Mouse (Mus musculus) embryonic facial prominence, embryonic 12.5 days (tissue): ENCODE measurements at regions not wholly inside any gene's neighbourhood (a gene's known extent, or its start where the extent isn't known, plus 50 kb on each side); places are given as distances from the start of the nearest gene placed in this dataset.
A peak's percentile ranks its signal among the peaks of the same experiment; 100 is the strongest.

ENCODE experiments used
- ATAC-seq: fragments of 200-750 bp; cut with Nextera tagmentation; 2 replicates; pipeline ENCODE4 v1.8.0; 2017; ENCODE audit not compliant: insufficient number of reproducible peaks, insufficient read depth, low FRiP score, low TSS enrichment
- H3K27ac ChIP-seq: fragments of 300-500 bp; sonication (generic); 2 replicates; pipeline ENCODE4 v1.5.1; 2016; ENCODE audit warnings: mild to moderate bottlenecking
- H3K27me3 ChIP-seq: fragments of 300-500 bp; sonication (generic); 2 replicates; pipeline ENCODE4 v1.6.1; 2016; ENCODE audit warnings: mild to moderate bottlenecking, moderate library complexity
- H3K36me3 ChIP-seq: fragments of 300-500 bp; sonication (generic); 2 replicates; pipeline ENCODE4 v1.6.1; 2016; ENCODE audit warnings: mild to moderate bottlenecking
- H3K4me1 ChIP-seq: fragments of 300-500 bp; sonication (generic); 2 replicates; pipeline ENCODE4 v1.6.1; 2016
- H3K4me2 ChIP-seq: fragments of 300-500 bp; sonication (generic); replicated peaks from 2 replicates; pipeline ENCODE4 v1.6.1; 2016; ENCODE audit warnings: mild to moderate bottlenecking, moderate library complexity
- H3K4me3 ChIP-seq: fragments of 300-500 bp; sonication (generic); 2 replicates; pipeline ENCODE4 v1.5.1; 2016; ENCODE audit warnings: mild to moderate bottlenecking
- H3K9ac ChIP-seq: fragments of 300-500 bp; sonication (generic); 2 replicates; pipeline ENCODE4 v1.6.1; 2016; ENCODE audit warnings: mild to moderate bottlenecking, moderate library complexity
- H3K9me3 ChIP-seq: fragments of 300-500 bp; sonication (generic); 2 replicates; pipeline ENCODE4 v1.6.1; 2016; ENCODE audit warnings: mild to moderate bottlenecking, moderate library complexity
- WGBS: fragments of 180-500 bp; shearing (Covaris S2); methylation state at CpG from one replicate; pipeline ENCODE4 v1.1.7; 2016; 5-methylcytosine and 5-hydroxymethylcytosine counted together

DNA sequence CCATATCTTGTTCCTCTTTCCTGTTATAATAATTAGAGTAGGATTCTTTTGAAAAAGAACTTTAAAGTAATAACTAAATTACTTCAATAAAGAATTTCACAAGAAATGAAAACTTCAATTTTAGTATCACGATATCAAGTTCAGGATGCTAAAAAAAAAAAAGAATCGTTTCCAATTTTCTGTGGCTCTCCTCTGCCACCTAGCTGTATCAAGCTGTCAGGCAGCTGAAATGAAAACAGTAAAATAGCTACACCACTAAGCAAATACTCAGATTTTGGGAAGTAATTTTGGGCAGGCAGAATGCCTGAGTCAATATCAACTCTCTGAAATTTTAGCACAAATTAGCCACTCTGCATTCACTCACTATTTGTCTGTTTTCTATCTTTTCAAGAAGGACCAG lies 694.5 kb upstream of the Arrdc3 start:
- Histone ChIP-seq H3K4me1 (no peaks in the 10 kb centered on the region), H3K9me3 (no peaks in the 10 kb centered on the region), H3K27ac (no peak overlapping the region), H3K36me3 (no peaks in the 10 kb centered on the region), H3K27me3 (no peaks in the 10 kb centered on the region), H3K4me2 (no peak overlapping the region), H3K4me3 (no peak overlapping the region), H3K9ac (no peak overlapping the region)
- 77% methylated on average over 2 of the region's 2 CpGs for WGBS
- ATAC-seq, result no peak

DNA sequence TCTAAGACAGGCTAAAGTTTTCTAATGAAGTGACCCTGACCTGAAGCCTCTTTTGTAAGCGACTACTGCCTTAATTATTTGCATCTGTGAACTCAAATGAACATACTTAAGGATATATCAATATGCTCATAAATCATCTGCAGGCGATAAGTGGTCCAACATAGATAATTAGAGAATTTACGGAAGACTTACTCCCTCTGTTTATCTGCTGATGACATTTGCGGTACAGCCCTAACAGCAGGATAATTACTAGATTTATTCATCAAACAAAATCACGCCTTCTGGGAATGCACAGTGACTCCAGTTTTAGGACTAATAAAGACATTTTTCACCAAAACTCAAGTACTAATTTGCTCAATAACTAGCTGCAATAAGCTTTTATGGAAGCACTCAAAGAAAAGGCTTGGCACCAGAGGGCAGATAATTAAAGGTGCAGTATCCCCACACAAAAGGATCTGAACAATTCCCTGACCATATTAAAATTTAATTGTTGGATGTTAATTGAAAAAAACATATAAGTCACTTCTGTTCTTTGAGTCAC lies 688.0 kb upstream of the Arrdc3 start:
- Histone ChIP-seq H3K27me3 (no peaks in the 10 kb centered on the region), H3K36me3 (no peaks in the 10 kb centered on the region), H3K9ac (no peak overlapping the region), H3K27ac (no peak overlapping the region), H3K4me2 (no peak overlapping the region), H3K4me1 (no peaks in the 10 kb centered on the region), H3K9me3 (no peaks in the 10 kb centered on the region), H3K4me3 (no peak overlapping the region)
- 47% methylated on average over 5 of the region's 5 CpGs for WGBS
- ATAC-seq, result no peak

DNA sequence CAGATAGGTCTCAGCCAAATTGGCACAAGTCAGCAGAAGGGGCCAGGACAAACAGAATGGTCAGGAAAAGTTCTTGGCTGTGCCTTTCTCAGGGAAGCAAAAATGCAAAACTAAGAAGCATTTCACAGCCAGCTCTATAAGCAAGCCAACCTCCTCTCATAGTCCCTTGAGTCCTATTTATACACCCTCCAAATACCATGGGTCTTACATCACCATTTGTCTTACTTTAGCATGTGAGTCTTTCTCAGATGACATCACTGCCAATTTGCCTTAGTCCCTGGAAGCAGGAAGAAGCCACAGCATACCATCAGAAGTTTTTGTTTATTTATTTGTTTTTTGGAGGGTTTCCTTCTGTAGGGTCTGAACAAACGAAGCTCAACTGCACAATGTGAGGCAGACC lies 659.1 kb upstream of the Arrdc3 start:
- H3K9me3 ChIP-seq, result no peaks in the 10 kb centered on the region
- no peaks in the 10 kb centered on the region for H3K4me1 ChIP-seq
- H3K36me3 ChIP-seq, result no peaks in the 10 kb centered on the region
- no peaks in the 10 kb centered on the region for H3K27me3 ChIP-seq
- no peak for ATAC-seq
- no peak overlapping the region for H3K27ac ChIP-seq
- no peak overlapping the region for H3K4me3 ChIP-seq
- H3K4me2 ChIP-seq, result no peak overlapping the region
- H3K9ac ChIP-seq, result no peak overlapping the region
- WGBS, result 61% methylated on average over 1 of the region's 1 CpGs

DNA sequence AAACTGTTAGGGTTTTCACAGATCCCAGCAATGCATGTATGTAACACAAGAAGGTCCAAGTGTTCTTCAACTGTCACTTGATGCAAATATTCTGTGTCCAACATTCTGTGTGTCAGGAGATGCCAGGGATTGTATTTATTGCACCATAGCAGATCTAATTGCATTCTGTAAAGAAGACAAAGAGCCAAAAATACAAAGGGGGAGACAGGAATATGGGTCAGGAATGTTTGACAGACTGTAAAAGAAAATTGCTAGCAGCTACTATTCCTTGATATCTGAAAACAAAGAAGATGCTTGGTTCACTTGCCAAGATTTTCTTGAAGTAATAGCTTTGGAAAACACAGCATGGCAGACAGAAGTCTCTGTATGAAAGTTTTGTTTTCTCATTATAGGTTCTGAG lies 651.8 kb upstream of the Arrdc3 start:
- H3K9me3 ChIP-seq, result no peaks in the 10 kb centered on the region
- no peak overlapping the region for H3K27ac ChIP-seq
- no peak overlapping the region for H3K4me2 ChIP-seq
- no peak overlapping the region for H3K4me3 ChIP-seq
- no peaks in the 10 kb centered on the region for H3K36me3 ChIP-seq
- ATAC-seq, result no peak
- H3K27me3 ChIP-seq, result no peaks in the 10 kb centered on the region
- no peaks in the 10 kb centered on the region for H3K4me1 ChIP-seq
- H3K9ac ChIP-seq, result no peak overlapping the region

DNA sequence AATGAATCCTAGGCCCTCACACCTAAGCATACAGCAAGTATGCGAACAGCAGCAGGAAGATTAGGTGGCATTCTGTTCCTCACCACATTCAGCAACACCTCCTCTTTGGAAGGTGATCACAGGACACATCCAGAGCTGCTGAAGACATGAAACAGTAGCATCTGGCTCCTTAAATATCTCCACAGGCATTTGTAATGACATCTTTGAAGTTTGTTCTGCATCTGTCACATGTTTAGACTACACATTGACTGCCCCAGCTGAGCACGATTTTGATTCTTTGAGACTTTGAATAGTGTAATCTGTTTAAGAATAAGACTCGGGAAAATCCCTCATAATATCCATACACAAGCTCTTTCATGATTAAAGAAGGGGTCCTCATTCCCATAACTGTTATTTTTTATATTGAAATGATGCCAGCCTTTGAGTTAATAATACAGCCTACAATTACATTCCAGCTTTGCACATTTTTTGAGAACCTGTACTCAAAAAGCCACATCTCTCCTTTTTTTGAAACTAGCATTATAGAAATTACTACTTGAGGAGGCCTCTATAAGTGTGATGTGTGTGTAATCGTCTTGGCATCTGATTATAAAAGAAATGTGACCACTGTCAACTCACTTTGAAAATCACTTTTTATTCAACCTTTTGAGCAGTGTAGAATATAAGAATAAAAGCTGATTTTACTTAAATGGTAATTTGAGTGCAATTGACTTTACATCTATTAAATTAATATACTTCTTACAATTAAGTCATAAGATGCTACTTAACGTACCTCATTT lies 647.7 kb upstream of the Arrdc3 start:
- no peaks in the 10 kb centered on the region for H3K36me3 ChIP-seq
- no peaks in the 10 kb centered on the region for H3K4me1 ChIP-seq
- no peak overlapping the region for H3K4me3 ChIP-seq
- no peak overlapping the region for H3K4me2 ChIP-seq
- 72% methylated on average over 5 of the region's 5 CpGs for WGBS
- H3K9ac ChIP-seq, result no peak overlapping the region
- no peaks in the 10 kb centered on the region for H3K9me3 ChIP-seq
- H3K27ac ChIP-seq, result no peak overlapping the region
- no peaks in the 10 kb centered on the region for H3K27me3 ChIP-seq
- no peak for ATAC-seq

DNA sequence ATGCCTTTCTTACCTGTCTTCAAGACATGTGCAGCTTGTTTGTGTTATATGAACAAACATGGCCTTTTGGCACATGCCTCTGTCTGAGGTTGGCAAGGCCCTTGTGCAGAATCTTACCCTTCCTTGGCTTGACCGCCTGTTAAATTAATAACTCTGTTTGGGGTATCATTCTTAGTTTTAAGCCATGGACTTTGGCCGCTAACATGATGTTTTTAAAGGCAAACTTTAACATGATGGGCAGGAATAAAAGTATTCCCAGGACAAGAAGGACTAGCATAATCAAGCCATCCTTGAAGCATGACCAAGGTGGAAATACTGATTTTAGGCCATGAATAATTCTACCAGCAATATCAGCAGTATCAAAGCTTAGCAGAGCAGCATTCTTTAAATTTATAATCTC lies 620.4 kb upstream of the Arrdc3 start:
- Histone ChIP-seq H3K9ac (no peak overlapping the region), H3K4me2 (no peak overlapping the region)
- WGBS, result 88% methylated on average over 2 of the region's 2 CpGs

DNA sequence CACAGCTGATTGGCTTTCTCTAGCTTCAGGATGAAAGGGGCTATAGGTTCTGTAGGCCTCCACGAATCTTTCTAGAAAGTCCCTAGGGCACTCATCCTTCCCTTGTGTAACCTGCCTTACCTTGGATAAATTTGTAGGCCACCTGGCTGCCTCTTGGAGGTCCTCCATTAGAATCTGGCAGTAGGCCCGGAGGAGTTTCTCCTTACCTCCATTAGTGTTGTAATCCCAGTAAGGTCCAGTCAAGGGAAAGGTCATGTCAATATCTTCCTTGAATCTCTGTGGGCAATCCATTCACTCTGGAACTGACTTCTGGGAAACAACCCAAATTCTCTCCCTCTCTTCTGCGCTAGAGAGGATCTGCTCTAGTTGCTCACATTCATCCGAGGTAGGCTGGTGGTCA lies 616.1 kb upstream of the Arrdc3 start:
- H3K36me3 ChIP-seq, result no peaks in the 10 kb centered on the region
- H3K4me1 ChIP-seq, result no peaks in the 10 kb centered on the region
- 88% methylated on average over 4 of the region's 4 CpGs for WGBS
- no peak overlapping the region for H3K9ac ChIP-seq
- no peaks in the 10 kb centered on the region for H3K27me3 ChIP-seq
- no peak overlapping the region for H3K27ac ChIP-seq
- no peak overlapping the region for H3K4me2 ChIP-seq
- no peak for ATAC-seq
- no peaks in the 10 kb centered on the region for H3K9me3 ChIP-seq
- H3K4me3 ChIP-seq, result no peak overlapping the region

More for the DNA sequence above, 620.4 kb upstream of the Arrdc3 start:
- Histone ChIP-seq H3K4me1 (no peaks in the 10 kb centered on the region), H3K4me3 (no peak overlapping the region), H3K27me3 (no peaks in the 10 kb centered on the region), H3K36me3 (no peaks in the 10 kb centered on the region), H3K27ac (no peak overlapping the region), H3K9me3 (no peaks in the 10 kb centered on the region)
- ATAC-seq, result no peak

DNA sequence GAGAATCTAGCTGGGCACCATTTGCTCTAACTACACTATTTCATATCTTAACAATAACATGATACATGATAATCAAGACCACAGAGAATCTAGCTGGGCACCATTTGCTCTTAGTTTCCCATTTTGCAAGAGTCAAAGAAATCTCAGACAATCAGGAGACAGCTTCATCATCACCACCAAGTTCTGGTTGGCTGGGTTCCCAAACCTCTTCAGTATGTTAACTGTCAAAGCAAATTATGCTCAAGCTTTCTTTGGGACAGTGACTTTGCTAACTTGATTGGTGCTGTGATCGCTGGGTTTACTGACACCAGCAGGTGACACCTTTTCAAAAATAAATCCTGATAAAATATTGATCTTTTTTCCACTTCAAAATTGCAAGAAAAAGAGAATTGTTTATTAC lies 609.2 kb upstream of the Arrdc3 start:
- Histone ChIP-seq H3K9ac (no peak overlapping the region), H3K4me2 (no peak overlapping the region), H3K27me3 (no peaks in the 10 kb centered on the region), H3K4me1 (no peaks in the 10 kb centered on the region), H3K9me3 (no peaks in the 10 kb centered on the region), H3K27ac (no peak overlapping the region), H3K36me3 (no peaks in the 10 kb centered on the region), H3K4me3 (no peak overlapping the region)
- ATAC-seq, result no peak
- WGBS, result 75% methylated on average over 1 of the region's 1 CpGs

DNA sequence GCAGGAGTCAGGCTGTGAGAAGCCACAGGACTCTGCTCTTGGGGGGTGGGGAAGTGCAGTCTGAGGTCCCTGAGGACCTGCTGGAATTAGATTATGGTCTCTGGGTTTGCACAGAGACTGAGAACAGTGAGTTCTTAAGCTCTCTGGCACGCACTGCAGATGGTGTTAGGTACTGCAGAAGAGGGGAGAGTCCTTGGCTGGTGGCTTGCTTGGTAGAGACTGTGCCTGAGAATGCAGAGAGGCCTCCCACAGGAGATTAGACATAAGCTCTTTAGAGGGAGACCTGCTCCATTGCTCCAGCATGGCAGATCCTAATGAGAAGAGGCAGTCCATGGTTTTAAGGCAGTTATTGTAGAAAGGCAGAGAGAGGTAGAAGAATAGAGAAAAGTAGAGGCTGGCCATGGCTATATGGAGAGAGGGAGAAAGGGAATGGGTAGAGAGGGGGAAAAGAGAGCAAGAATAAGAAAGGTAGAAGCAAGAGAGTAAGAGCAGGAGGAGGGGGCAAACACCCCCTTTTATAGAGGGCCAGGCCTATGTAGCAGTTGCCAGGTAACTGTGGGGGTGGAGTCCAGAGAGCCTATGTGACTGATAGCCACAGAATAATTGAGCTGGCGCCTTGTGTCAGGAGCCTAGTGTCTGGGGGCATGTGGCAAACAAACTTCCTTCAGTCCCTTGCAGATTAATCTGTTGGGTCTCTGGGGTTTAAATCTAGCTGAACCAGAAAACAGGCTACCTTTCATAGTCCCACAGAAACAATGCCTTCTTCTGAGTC lies 591.3 kb upstream of the Arrdc3 start:
- H3K4me2 ChIP-seq, result no peak overlapping the region

DNA sequence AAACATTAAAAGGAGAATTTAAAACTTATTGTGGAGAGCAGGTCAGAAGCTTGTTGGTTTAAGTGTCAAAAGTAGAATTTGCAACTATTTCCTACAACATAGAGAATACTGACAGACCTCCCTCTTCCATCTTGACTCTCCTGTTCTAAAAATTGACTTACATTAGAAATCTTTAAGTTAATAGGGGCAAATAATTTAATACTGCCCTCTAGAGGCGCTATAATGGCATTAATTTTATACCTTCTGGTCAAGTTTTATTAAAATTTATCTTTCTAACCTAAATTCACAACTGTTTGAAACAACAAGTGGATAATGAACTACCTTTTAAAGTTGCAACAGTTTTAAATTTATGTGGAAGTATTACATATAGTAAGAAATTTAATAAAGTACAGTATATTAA lies 587.5 kb upstream of the Arrdc3 start:
- Histone ChIP-seq H3K27ac (no peak overlapping the region), H3K9ac (no peak overlapping the region), H3K4me1 (no peaks in the 10 kb centered on the region), H3K27me3 (no peaks in the 10 kb centered on the region), H3K36me3 (no peaks in the 10 kb centered on the region), H3K9me3 (no peaks in the 10 kb centered on the region), H3K4me2 (no peak overlapping the region), H3K4me3 (no peak overlapping the region)
- no peak for ATAC-seq
- 5% methylated on average over 1 of the region's 1 CpGs for WGBS

More for the DNA sequence above, 591.3 kb upstream of the Arrdc3 start:
- Histone ChIP-seq H3K27me3 (no peaks in the 10 kb centered on the region), H3K9ac (no peak overlapping the region), H3K9me3 (no peaks in the 10 kb centered on the region), H3K27ac (no peak overlapping the region), H3K36me3 (no peaks in the 10 kb centered on the region), H3K4me1 (no peaks in the 10 kb centered on the region), H3K4me3 (no peak overlapping the region)
- 0 out of 2 replicates have a peak, but pooled peaks have one; percentile 47 for ATAC-seq
- WGBS, result 57% methylated on average over 2 of the region's 2 CpGs

DNA sequence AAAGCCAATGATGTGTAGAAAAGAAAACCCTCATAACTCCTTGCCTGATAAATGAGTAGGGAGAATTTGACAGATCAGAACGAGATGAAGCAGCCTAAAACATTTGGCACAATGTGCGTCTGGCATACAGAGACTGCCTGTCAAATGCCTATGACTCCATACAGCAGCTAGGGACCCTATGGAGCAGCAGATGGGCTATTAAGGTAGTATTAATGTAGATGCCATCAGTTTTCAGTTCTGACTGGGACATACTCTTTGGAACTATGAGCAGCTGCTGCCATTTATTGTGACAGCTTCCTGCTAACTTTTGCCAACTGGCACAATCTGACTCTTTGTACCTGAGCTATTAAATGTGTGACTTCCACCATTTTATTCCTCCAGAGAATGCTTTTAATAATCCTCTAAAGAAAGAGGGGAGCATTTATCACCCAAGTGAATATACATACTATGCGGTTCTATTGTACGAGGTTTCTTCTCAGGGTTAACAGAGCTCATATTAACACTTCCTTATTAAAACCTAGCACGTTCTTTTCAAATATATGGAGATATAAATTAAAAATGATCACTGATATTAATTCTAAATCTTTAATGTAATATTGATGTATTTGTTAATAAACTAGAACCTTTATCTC lies 549.0 kb upstream of the Arrdc3 start:
- Histone ChIP-seq H3K36me3 (no peaks in the 10 kb centered on the region), H3K9me3 (no peaks in the 10 kb centered on the region), H3K9ac (no peak overlapping the region), H3K4me1 (no peaks in the 10 kb centered on the region), H3K27ac (no peak overlapping the region), H3K4me3 (no peak overlapping the region), H3K4me2 (no peak overlapping the region), H3K27me3 (no peaks in the 10 kb centered on the region)
- no peak for ATAC-seq
- 80% methylated on average over 5 of the region's 5 CpGs for WGBS
